Comparison of ENCODE assay signal across 12 mouse cellular contexts in the genomic region with DNA sequence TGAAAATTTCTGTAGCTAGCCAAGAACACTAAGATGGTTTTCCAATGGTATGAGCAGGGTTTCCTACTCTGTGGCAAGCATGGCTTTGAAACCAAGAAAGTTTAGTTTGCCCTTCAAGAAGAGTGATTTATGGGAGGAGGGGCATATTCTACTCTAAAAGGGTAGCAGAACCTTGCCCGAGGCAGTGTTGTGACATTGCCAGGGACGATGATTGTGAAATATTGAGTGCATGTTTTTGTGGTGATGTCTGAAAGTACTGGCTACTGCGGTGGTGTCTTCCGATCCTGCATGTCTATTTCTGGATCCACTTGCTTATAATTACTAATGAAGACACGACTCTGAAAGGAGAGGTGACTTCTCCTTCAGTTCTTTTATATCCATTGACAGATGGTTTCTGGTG.
DNase-seq lines count a peak whose midpoint lies in the region; ATAC-seq and TF ChIP-seq lines count a peak whose summit lies in the region.
"Had no signal": no experiment of that assay in that cellular context is flagged by ENCODE, and none has a peak within 500 bp of the region (broad histone marks: within the 10 kb centered on the region; RNA-seq: fewer than 3 reads in every experiment).

No protein-coding gene starts in this region.

- peak overlapping the region; percentile 64; the same call in 1 of the 2 replicates for H3K4me2 ChIP-seq in CH12.LX (ENCODE audit: insufficient read depth, low read depth, poor library complexity, severe bottlenecking)
- no peak overlapping the region for H3K4me2 ChIP-seq in lung, embryonic 14.5 days
- H3K4me2 ChIP-seq in intestine, embryonic 15.5 days (replicated peaks) = no peak overlapping the region
- H3K4me2 ChIP-seq: liver, embryonic 13.5 days had no signal

- no peaks in the 10 kb centered on the region for H3K27me3 ChIP-seq in CH12.LX (replicated peaks)
- no peaks in the 10 kb centered on the region for H3K27me3 ChIP-seq in lung, embryonic 14.5 days (ENCODE audit: insufficient read depth, low read length)
- no peaks in the 10 kb centered on the region for H3K27me3 ChIP-seq in intestine, embryonic 15.5 days (replicated peaks)
- no peaks in the 10 kb centered on the region for H3K27me3 ChIP-seq in hindbrain, embryonic 10.5 days (ENCODE audit: insufficient read depth, poor library complexity, severe bottlenecking)
- H3K27me3 ChIP-seq: liver, embryonic 13.5 days had no signal

- no peak for TF ChIP-seq CTCF in CH12.LX (conservative IDR thresholded peaks at IDR 0.05 in 1 of 2, IDR thresholded peaks at IDR 0.05 in 1 of 2; ENCODE audit: low read depth in 2 of 2, low read length in 2 of 2)
- TF ChIP-seq CTCF in lung, embryonic 14.5 days (IDR thresholded peaks at IDR 0.05; ENCODE audit: low read depth) = no peak

- in situ Hi-C loops in CH12.LX (cut with MboI; ENCODE audit: low pct_ligation_motif_present, low pct_unique_long_range_greater_than_20kb, low sequenced_read_pairs) = no loop called here

- 0 out of 2 replicates have a peak overlapping the region, but pooled peaks have one; percentile 13 for H3K9ac ChIP-seq in CH12.LX (ENCODE audit: insufficient read depth, low read depth)
- no peak overlapping the region for H3K9ac ChIP-seq in lung, embryonic 14.5 days
- no peak overlapping the region for H3K9ac ChIP-seq in intestine, embryonic 15.5 days
- H3K9ac ChIP-seq: liver, embryonic 13.5 days had no signal

- 47% methylated on average over 5 of the region's 5 CpGs for WGBS in lung, embryonic 14.5 days
- 54% methylated on average over 5 of the region's 5 CpGs for WGBS in intestine, embryonic 15.5 days
- 86% methylated on average over 5 of the region's 5 CpGs for WGBS in hindbrain, embryonic 10.5 days

- peaks cover 8 to 50% of the 10 kb centered on the region in 2 experiments for H3K4me1 ChIP-seq in CH12.LX (ENCODE audit: control insufficient read depth in 1 of 2, insufficient read depth in 2 of 2)
- H3K4me1 ChIP-seq in lung, embryonic 14.5 days (ENCODE audit: insufficient read depth) = no peaks in the 10 kb centered on the region
- H3K4me1 ChIP-seq in intestine, embryonic 15.5 days (replicated peaks) = no peaks in the 10 kb centered on the region
- H3K4me1 ChIP-seq in hindbrain, embryonic 10.5 days (replicated peaks) = no peaks in the 10 kb centered on the region
- H3K4me1 ChIP-seq: liver, embryonic 13.5 days had no signal

- no peaks in the 10 kb centered on the region for H3K79me2 ChIP-seq in CH12.LX (replicated peaks; ENCODE audit: control insufficient read depth, extremely low read depth, insufficient read depth, poor library complexity, severe bottlenecking)

- no peak for TF ChIP-seq POLR2A in CH12.LX (IDR thresholded peaks at IDR 0.05; ENCODE audit: low read depth, low read length)

- 0 out of 2 replicates have a peak, but pooled peaks have one; percentile 17 for TF ChIP-seq EP300 in CH12.LX (IDR thresholded peaks at IDR 0.05; ENCODE audit: low read length)

- H3K27ac ChIP-seq in CH12.LX (ENCODE audit: insufficient read depth, low read depth) = peak overlapping the region; percentile 40; the same call in 1 of the 2 replicates
- no peak overlapping the region for H3K27ac ChIP-seq in lung, embryonic 14.5 days (ENCODE audit: low read depth)
- no peak overlapping the region for H3K27ac ChIP-seq in intestine, embryonic 15.5 days
- H3K27ac ChIP-seq in hindbrain, embryonic 10.5 days = no peak overlapping the region
- H3K27ac ChIP-seq: kidney, postnatal 0 days; liver, embryonic 13.5 days had no signal

- no peak for TF ChIP-seq RAD21 in CH12.LX (IDR thresholded peaks at IDR 0.05; ENCODE audit: low read depth, low read length)

- no peaks in the 10 kb centered on the region for H3K9me3 ChIP-seq in CH12.LX (replicated peaks; ENCODE audit: low read length)
- no peaks in the 10 kb centered on the region for H3K9me3 ChIP-seq in lung, embryonic 14.5 days (ENCODE audit: low read depth, low read length)
- no peaks in the 10 kb centered on the region for H3K9me3 ChIP-seq in intestine, embryonic 15.5 days
- H3K9me3 ChIP-seq in hindbrain, embryonic 10.5 days = no peaks in the 10 kb centered on the region
- H3K9me3 ChIP-seq: liver, embryonic 13.5 days had no signal

- peak; percentile 62 for DNase-seq in heart, adult 8-10 months (ENCODE audit: low spot score)
- DNase-seq in heart, postnatal 4 days = no peak
- DNase-seq in CH12.LX (ENCODE audit: extremely low read depth) (no peak), adipocyte (ENCODE audit: low spot score) (no peak)
- DNase-seq in lung, embryonic 14.5 days = peak; percentile 17
- no peak for DNase-seq in hindbrain, embryonic 10.5 days (ENCODE audit: low spot score)
- DNase-seq: embryo, embryonic 11 days; liver, embryonic 13.5 days; thymus, postnatal 14 days had no signal

- ATAC-seq in common myeloid progenitor, adult 5-6 weeks (replicated peaks; ENCODE audit: low read depth, poor library complexity, severe bottlenecking) = peak; percentile 87
- ATAC-seq in lung, embryonic 14.5 days (ENCODE audit: insufficient read depth) = no peak
- ATAC-seq in intestine, embryonic 15.5 days = no peak

- dilution Hi-C loops in CH12.LX (cut with MboI; ENCODE audit: extremely low pct_ligation_motif_present, extremely low pct_unique_long_range_greater_than_20kb, low sequenced_read_pairs) = no loop called here

- no peak overlapping the region for H3K4me3 ChIP-seq in CH12.LX (replicated peaks in 1 of 3; ENCODE audit: low read depth in 2 of 3, low read length in 2 of 3, poor library complexity in 1 of 3)
- H3K4me3 ChIP-seq in lung, embryonic 14.5 days (ENCODE audit: low read depth, low read length) = no peak overlapping the region
- H3K4me3 ChIP-seq in intestine, embryonic 15.5 days (replicated peaks) = no peak overlapping the region
- H3K4me3 ChIP-seq in hindbrain, embryonic 10.5 days = no peak overlapping the region
- H3K4me3 ChIP-seq: liver, embryonic 13.5 days had no signal

- no peaks in the 10 kb centered on the region for H3K36me3 ChIP-seq in CH12.LX (replicated peaks in 1 of 2; ENCODE audit: control insufficient read depth in 1 of 2, insufficient read depth in 1 of 2, low read length in 1 of 2)
- H3K36me3 ChIP-seq in lung, embryonic 14.5 days (ENCODE audit: insufficient read depth) = no peaks in the 10 kb centered on the region
- no peaks in the 10 kb centered on the region for H3K36me3 ChIP-seq in intestine, embryonic 15.5 days
- H3K36me3 ChIP-seq in hindbrain, embryonic 10.5 days = no peaks in the 10 kb centered on the region
- H3K36me3 ChIP-seq: liver, embryonic 13.5 days had no signal

TF ChIP-seq in CH12.LX, 34 proteins besides CTCF, POLR2A, EP300 and RAD21:
- TF ChIP-seq BHLHE40 (IDR thresholded peaks at IDR 0.05; ENCODE audit: low read depth, low read length) (0 out of 2 replicates have a peak, but pooled peaks have one; percentile 22), HCFC1 (IDR thresholded peaks at IDR 0.05; ENCODE audit: low read depth, low read length) (no peak), NELFE (IDR thresholded peaks at IDR 0.05; ENCODE audit: low read depth, low read length) (no peak), POLR2AphosphoS2 (IDR thresholded peaks at IDR 0.05; ENCODE audit: low read depth, low read length) (no peak), KAT2A (IDR thresholded peaks at IDR 0.05; ENCODE audit: insufficient replicate concordance, low read length) (no peak), SMC3 (IDR thresholded peaks at IDR 0.05; ENCODE audit: low read depth, low read length) (no peak), IRF4 (IDR thresholded peaks at IDR 0.05; ENCODE audit: low read depth, low read length) (no peak), RCOR1 (conservative IDR thresholded peaks at IDR 0.05; ENCODE audit: low read depth, low read length) (no peak), MEF2A (IDR thresholded peaks at IDR 0.05; ENCODE audit: borderline replicate concordance, low read depth, low read length) (peak; percentile 76), MAX (IDR thresholded peaks at IDR 0.05; ENCODE audit: low read length) (no peak), ZKSCAN1 (IDR thresholded peaks at IDR 0.05; ENCODE audit: borderline replicate concordance, low read depth, low read length) (no peak), MYC (IDR thresholded peaks at IDR 0.05; ENCODE audit: low read depth, low read length) (0 out of 2 replicates have a peak, but pooled peaks have one; percentile 9), ZMIZ1 (IDR thresholded peaks at IDR 0.05; ENCODE audit: low read depth, low read length) (no peak)

Comparison
In these comparisons a context has a peak if more than half of its experiments do, and no peak if none do; other contexts are left out.
1. DNase-seq: peak in heart, adult 8-10 months (single experiment) and lung, embryonic 14.5 days (single experiment); none in heart, postnatal 4 days (single experiment), CH12.LX (single experiment), adipocyte (single experiment) and hindbrain, embryonic 10.5 days (single experiment).